Mouse (Mus musculus) intestine, embryonic 15.5 days (tissue): Measurements from ENCODE around the gene Hsp90ab1. TPM values are rescaled to one million over a fixed set of nuclear protein-coding genes. Genes with fewer than 3 reads are reported as not detected.

Source experiments
- ATAC-seq: fragments of 200-750 bp; cut with Nextera tagmentation; 2 replicates; pipeline ENCODE4 v1.8.0; 2017; ENCODE audit warnings: moderate TSS enrichment, moderate library complexity
- H3K27ac ChIP-seq: fragments of 300-500 bp; sonication (generic); 2 replicates; pipeline ENCODE4 v1.5.1; 2015; ENCODE audit warnings: mild to moderate bottlenecking, inconsistent platforms
- H3K27me3 ChIP-seq: fragments of 300-500 bp; sonication (generic); replicated peaks from 2 replicates; pipeline ENCODE4 v1.6.1; 2015; ENCODE audit warnings: inconsistent platforms
- H3K36me3 ChIP-seq: fragments of 300-500 bp; sonication (generic); 2 replicates; pipeline ENCODE4 v1.6.1; 2015; ENCODE audit warnings: inconsistent platforms
- H3K4me1 ChIP-seq: fragments of 300-500 bp; sonication (generic); replicated peaks from 2 replicates; pipeline ENCODE4 v1.6.1; 2015; ENCODE audit warnings: inconsistent platforms
- H3K4me2 ChIP-seq: fragments of 300-500 bp; sonication (generic); replicated peaks from 2 replicates; pipeline ENCODE4 v1.6.1; 2015; ENCODE audit warnings: mild to moderate bottlenecking, inconsistent platforms
- H3K4me3 ChIP-seq: fragments of 300-500 bp; sonication (generic); replicated peaks from 2 replicates; pipeline ENCODE4 v1.5.1; 2015; ENCODE audit warnings: inconsistent platforms
- H3K9ac ChIP-seq: fragments of 300-500 bp; sonication (generic); 2 replicates; pipeline ENCODE4 v1.6.1; 2015; ENCODE audit warnings: inconsistent platforms
- H3K9me3 ChIP-seq: fragments of 300-500 bp; sonication (generic); 2 replicates; pipeline ENCODE4 v1.6.1; 2016; ENCODE audit warnings: inconsistent platforms
- WGBS: fragments of 180-500 bp; shearing (Covaris S2); methylation state at CpG from one replicate; pipeline ENCODE4 v1.1.7; 2015; 5-methylcytosine and 5-hydroxymethylcytosine counted together
- polyA plus RNA-seq: library from polyadenylated mRNA; unstranded; fragments of >200 nt; fragmentation: Nextera tagmentation; extraction: Ambion mirVana; gene quantifications from 2 replicates; pipeline ENCODE4 v1.2.1, GENCODE M21; 2015

Hsp90ab1 gene
- polyA plus RNA-seq, 1 experiment from 2014 or later = 1,578 TPM

DNA sequence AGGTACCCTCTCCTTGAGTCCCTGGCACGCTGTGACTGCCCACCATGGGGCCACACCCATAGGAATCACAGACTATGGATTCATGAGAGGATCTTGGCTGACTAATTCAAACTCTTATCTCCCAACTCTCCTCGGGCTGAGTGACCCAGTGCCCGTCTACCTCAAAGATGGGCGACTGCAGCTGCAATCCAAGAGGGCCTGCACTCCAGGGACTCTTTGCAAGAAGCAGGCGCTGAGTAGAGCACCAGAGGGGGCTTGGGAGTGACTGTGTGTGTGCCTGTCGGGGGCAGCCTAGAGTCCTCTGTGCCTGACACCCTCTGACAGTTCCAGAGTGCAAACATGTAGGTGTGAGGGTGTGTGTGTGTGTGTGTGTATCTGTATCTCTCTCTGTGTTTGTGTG lies 30.9 kb downstream of the Hsp90ab1 start:
- no peak for ATAC-seq
- Histone ChIP-seq H3K4me1 (peaks cover 19% of the 10 kb centered on the region), H3K27ac (no peak overlapping the region), H3K27me3 (peaks cover 78% of the 10 kb centered on the region), H3K4me3 (no peak overlapping the region), H3K36me3 (no peaks in the 10 kb centered on the region), H3K4me2 (no peak overlapping the region), H3K9me3 (no peaks in the 10 kb centered on the region), H3K9ac (no peak overlapping the region)
- 28% methylated on average over 6 of the region's 6 CpGs for WGBS

DNA sequence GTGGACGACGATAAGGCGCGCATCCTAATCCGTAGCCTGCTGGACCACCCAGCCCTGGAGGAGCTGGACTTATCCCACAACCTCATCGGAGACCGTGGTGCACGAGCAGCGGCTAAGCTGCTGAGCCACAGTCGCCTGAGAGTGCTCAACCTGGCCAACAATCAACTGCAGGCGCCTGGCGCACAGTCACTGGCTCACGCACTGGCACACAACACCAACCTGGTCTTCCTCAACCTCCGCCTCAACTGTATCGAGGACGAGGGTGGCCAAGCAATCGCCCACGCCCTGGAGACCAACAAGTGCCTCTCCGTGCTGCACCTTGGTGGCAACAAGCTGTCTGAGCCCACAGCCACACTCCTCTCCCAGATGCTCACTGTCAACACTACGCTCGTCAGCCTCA lies 33.4 kb downstream of the Hsp90ab1 start:
- no peaks in the 10 kb centered on the region for H3K9me3 ChIP-seq
- no peaks in the 10 kb centered on the region for H3K36me3 ChIP-seq
- no peak overlapping the region for H3K4me2 ChIP-seq
- H3K27me3 ChIP-seq = peaks cover 77% of the 10 kb centered on the region
- H3K4me3 ChIP-seq = no peak overlapping the region
- no peak overlapping the region for H3K27ac ChIP-seq
- peaks cover 8% of the 10 kb centered on the region; the same call in 1 of the 2 replicates for H3K4me1 ChIP-seq
- no peak for ATAC-seq
- 78% methylated on average over 21 of the region's 21 CpGs for WGBS
- no peak overlapping the region for H3K9ac ChIP-seq

DNA sequence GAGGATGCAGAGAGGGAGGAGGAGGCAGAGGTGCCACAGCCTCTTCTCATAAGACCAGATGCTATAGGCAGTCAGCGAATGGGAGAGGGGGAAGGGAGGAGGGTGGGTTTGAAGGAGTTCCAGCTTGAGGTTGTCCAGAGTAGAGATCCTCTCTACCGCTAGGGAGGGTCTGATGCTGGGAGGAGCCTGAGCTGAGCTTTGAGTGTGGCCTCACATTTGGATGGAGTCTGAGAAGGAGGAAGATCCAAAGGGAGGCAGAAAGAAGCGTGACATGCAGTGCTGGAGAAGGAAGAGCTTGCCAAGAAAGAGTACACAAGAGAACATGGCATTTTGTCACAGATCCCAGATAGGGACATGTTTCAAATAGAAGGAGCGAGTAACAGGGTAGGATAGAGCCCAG lies 34.7 kb downstream of the Hsp90ab1 start:
- WGBS = 55% methylated on average over 4 of the region's 4 CpGs
- Histone ChIP-seq H3K4me1 (no peaks in the 10 kb centered on the region), H3K27ac (no peak overlapping the region), H3K4me3 (no peak overlapping the region), H3K9ac (no peak overlapping the region), H3K4me2 (no peak overlapping the region), H3K9me3 (no peaks in the 10 kb centered on the region), H3K27me3 (peaks cover 70% of the 10 kb centered on the region), H3K36me3 (no peaks in the 10 kb centered on the region)
- ATAC-seq = no peak

DNA sequence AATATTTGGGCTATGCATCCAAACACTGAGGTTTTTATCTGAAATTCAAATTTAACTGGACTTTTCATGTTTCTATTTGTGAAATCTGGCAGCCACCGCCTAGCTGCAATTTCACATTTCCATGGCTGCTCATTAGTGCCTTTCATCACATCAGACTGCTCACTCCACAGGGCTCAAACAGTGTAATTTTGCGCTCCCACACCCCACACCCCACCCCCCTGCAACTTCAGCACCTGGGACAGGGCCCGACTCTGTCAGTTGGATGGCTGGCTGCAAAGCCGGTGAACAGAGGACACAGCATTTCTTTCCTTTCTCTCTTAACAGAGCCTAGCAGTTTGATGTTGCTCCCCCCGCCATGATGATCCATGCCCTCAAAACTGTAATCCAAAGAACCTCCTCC lies 36.8 kb downstream of the Hsp90ab1 start:
- whole genome bisulfite sequencing = 14% methylated on average over 5 of the region's 5 CpGs
- no peak overlapping the region for H3K9ac ChIP-seq
- peaks cover 68% of the 10 kb centered on the region for H3K27me3 ChIP-seq

DNA sequence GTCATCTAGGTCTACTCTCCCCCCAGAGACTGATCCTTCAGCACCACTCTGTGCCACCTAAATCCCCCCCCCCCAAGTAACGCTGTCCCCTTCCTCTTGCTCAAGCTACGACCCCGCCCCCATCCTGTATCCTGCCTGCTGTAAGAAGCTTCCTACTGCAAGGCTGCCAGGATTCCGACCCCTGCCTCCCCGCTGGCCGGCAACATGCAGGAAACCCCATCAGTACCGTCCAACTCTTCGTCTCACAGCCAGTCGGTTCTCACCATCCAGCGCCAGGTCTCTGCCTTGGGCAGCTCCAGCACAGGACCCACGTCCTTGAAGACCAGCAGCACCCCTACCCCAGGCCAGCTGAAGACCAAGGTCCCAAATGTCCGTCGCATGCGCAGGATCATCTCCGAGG lies 40.2 kb downstream of the Hsp90ab1 start:
- no peak for ATAC-seq
- Histone ChIP-seq H3K4me2 (no peak overlapping the region), H3K4me1 (no peaks in the 10 kb centered on the region), H3K9ac (no peak overlapping the region), H3K9me3 (no peaks in the 10 kb centered on the region), H3K27ac (no peak overlapping the region), H3K36me3 (no peaks in the 10 kb centered on the region), H3K27me3 (peaks cover 58% of the 10 kb centered on the region), H3K4me3 (no peak overlapping the region)
- WGBS = 53% methylated on average over 15 of the region's 15 CpGs

More for the DNA sequence above, 36.8 kb downstream of the Hsp90ab1 start:
- Histone ChIP-seq H3K36me3 (no peaks in the 10 kb centered on the region), H3K4me1 (no peaks in the 10 kb centered on the region), H3K9me3 (no peaks in the 10 kb centered on the region), H3K4me2 (no peak overlapping the region), H3K27ac (no peak overlapping the region), H3K4me3 (no peak overlapping the region)
- ATAC-seq = no peak

DNA sequence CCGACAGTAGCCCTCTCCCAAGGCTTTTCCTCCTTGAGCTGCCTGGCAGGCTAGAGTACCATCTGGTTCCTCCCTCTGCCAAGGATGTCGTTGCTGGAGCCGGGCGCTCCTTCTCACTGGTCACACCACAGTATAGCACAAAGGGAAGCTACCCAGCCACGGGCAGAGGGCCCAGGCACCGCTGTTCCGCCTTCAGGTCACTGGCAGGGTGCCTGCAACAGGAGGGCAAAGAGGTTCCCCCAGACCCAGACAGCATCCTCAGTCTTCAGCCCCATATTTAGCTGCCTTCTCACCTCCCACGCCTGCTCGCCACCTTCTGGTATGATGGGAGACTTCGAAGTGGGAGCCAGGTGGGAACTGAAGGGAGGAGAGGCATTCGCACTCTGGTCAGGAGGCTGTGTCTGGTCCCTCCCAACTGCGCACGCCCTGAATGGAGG lies 42.7 kb downstream of the Hsp90ab1 start:
- Histone ChIP-seq H3K36me3 (no peaks in the 10 kb centered on the region), H3K4me2 (no peak overlapping the region), H3K4me1 (no peaks in the 10 kb centered on the region), H3K27me3 (peaks cover 40% of the 10 kb centered on the region), H3K9ac (no peak overlapping the region), H3K9me3 (no peaks in the 10 kb centered on the region), H3K4me3 (no peak overlapping the region), H3K27ac (no peak overlapping the region)
- no peak for ATAC-seq
- WGBS = 47% methylated on average over 13 of the region's 13 CpGs

DNA sequence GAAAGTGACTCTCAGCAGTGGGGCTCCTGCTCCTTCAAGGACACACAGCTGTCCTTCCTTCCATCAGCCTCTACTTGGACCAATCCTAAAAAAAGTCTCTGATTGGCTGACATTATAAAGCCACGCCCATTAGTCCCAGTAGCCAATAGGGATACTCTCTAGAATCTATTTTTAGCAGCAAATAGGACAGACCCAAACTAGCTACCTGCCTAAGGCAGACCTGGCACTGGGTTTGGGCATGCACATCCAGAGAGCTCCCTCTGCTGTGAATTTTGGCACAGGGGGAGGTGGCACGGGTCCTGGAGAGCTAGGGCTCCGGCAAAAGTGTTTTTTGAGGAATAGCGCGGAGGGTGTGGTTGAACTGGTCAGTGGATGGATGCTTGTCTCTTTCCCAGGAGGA lies 46.5 kb downstream of the Hsp90ab1 start:
- Histone ChIP-seq H3K36me3 (no peaks in the 10 kb centered on the region), H3K27ac (no peak overlapping the region), H3K27me3 (peaks cover 16% of the 10 kb centered on the region), H3K9me3 (no peaks in the 10 kb centered on the region), H3K9ac (no peak overlapping the region), H3K4me2 (no peak overlapping the region), H3K4me3 (no peak overlapping the region), H3K4me1 (peaks cover 8% of the 10 kb centered on the region)
- no peak for ATAC-seq
- WGBS = 23% methylated on average over 5 of the region's 5 CpGs

DNA sequence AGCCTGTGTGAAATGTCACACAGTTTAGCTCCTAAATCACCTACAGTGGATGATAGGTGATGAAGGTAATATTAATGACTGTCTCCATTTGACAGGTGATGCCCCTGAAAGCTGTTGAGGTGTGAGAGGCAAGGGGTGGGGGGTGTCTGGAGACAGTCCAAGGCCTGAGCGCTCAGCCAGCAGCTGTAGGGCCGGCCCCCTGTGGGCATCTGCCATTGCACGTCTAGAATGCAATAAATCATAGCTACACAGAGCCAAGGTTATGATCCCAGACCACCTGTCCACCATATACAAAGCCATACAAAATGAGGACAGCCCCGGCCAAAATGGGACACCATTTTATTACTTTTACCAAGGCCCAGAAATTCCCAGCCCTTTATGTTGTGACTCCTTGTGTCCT lies 48.1 kb downstream of the Hsp90ab1 start:
- H3K27ac ChIP-seq = no peak overlapping the region
- no peak overlapping the region for H3K4me3 ChIP-seq
- no peak overlapping the region for H3K4me2 ChIP-seq
- no peak overlapping the region for H3K9ac ChIP-seq
- ATAC-seq = no peak
- H3K27me3 ChIP-seq = peaks cover 8% of the 10 kb centered on the region
- peaks cover 8% of the 10 kb centered on the region for H3K4me1 ChIP-seq
- no peaks in the 10 kb centered on the region for H3K36me3 ChIP-seq
- no peaks in the 10 kb centered on the region for H3K9me3 ChIP-seq
- WGBS = 57% methylated on average over 4 of the region's 4 CpGs

DNA sequence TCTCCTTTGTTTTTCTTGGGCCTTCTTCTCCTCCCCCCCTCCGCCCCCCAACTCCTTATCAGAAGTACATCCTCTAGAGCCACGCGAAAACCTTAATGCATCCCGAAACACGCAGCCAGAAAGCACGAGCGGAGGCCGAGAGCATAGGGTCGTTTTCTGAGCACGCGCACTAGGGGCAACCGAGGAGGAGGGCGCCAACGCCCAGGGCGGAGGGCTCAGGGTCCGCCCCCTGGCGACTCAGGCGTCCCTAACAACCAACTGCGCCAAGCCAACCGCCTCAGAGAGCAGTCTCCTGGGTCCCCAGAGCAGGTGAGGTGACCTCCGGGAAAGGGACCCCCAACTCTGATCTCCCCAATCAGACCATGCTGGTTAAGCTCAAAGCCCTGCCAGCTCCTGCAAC lies 49.8 kb downstream of the Hsp90ab1 start, which contains the start of gene Tcte1:
Gene Tcte1 (plus strand): TSS at position 172 of the 400 bp plus-strand sequence.
- under 1% methylated on average over 21 of the region's 21 CpGs for WGBS
- H3K4me1 ChIP-seq = peaks cover 8% of the 10 kb centered on the region
- no peaks in the 10 kb centered on the region; the same call in 1 of the 2 replicates for H3K27me3 ChIP-seq
- peak within 1 kb of the TSS; percentile 27 for H3K4me3 ChIP-seq
- peak within 1 kb of the TSS; percentile 70 for H3K4me2 ChIP-seq
- H3K36me3 ChIP-seq = 0 out of 2 replicates have a peak, but pooled peaks cover 5% of the 10 kb centered on the region
- no peaks in the 10 kb centered on the region for H3K9me3 ChIP-seq
- H3K9ac ChIP-seq = peak within 1 kb of the TSS; percentile 26
- peak; percentile 82 for ATAC-seq
- H3K27ac ChIP-seq = no peak within 1 kb of the TSS

DNA sequence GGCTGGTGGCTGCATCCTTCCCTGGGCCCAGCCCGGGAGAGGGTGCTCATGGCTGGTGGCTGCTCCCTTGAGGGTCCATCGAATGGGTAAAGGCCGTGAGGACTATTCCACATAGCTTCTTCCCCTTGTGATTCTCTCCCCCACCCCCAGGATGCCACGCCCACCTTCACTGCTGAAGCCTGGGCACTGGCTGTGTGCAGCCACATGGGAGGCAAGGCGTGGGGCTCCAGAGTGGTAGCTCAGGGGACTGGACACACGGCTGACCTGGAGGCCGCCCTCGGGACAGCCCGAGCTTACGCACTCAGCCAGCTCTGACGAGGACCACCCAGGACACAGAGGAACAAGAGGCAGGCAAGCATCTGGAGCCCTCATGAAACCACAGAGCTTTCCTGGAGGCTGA lies 52.9 kb downstream of the Hsp90ab1 start:
- Histone ChIP-seq H3K4me3 (no peak overlapping the region), H3K4me1 (peaks cover 8% of the 10 kb centered on the region), H3K9ac (no peak overlapping the region), H3K4me2 (no peak overlapping the region), H3K36me3 (0 out of 2 replicates have a peak, but pooled peaks cover 7% of the 10 kb centered on the region), H3K27ac (no peak overlapping the region), H3K27me3 (no peaks in the 10 kb centered on the region; the same call in 1 of the 2 replicates), H3K9me3 (no peaks in the 10 kb centered on the region)
- 76% methylated on average over 11 of the region's 11 CpGs for WGBS
- ATAC-seq = no peak

DNA sequence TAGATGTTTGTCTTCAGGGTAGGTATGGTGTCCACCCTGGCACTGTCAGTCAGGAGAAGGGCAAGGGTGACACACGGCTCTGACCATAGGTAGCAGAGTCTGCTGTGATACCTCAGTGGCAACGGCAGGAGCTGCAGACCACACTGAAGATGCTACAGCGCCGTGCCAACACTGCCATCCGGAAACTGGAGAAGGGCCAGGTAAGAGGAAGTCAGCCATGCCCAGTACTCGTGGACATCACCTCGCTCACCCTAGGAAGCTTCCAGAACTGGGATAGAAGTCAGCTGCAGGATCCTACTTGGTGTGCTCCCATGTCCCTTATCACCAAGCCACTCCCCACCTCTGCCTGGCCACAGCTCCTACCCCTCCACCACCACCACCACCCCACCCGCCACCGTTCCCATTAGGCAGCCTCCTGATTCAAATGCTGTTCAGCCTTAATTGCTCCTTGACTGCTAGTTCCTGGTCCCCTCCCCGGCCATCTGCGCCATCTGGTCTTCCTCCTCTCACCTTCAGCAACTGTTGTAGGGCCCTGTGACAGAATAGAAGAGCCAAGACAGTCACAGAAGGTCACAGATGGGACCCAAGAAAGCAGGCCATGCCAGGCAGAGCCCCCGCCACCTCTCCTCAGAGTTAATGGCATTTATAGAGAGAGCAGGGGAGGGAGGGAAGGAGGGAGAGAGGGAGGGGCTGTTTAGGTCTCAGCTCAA lies 54.1 kb downstream of the Hsp90ab1 start:
- Histone ChIP-seq H3K4me1 (peaks cover 11% of the 10 kb centered on the region), H3K9ac (no peak overlapping the region), H3K27ac (no peak overlapping the region), H3K4me3 (no peak overlapping the region), H3K27me3 (no peaks in the 10 kb centered on the region; the same call in 1 of the 2 replicates), H3K36me3 (0 out of 2 replicates have a peak, but pooled peaks cover 7% of the 10 kb centered on the region), H3K9me3 (no peaks in the 10 kb centered on the region), H3K4me2 (no peak overlapping the region)
- ATAC-seq = no peak
- 76% methylated on average over 12 of the region's 12 CpGs for WGBS
